Mouse (Mus musculus) CH12.LX (cell line): ENCODE data around the gene Dicer1.

Experiments
- CTCF ChIP-seq, 2 experiments: IDR thresholded peaks in 1 of 2; conservative IDR thresholded peaks in 1 of 2; 2 replicates each; pipeline ENCODE4 v1.5.1; 2011 to 2012; ENCODE audit warnings: low read depth in 2 of 2, low read length in 2 of 2, improper control_type of control experiment in 1 of 2, inconsistent platforms in 1 of 2, mild to moderate bottlenecking in 1 of 2, moderate library complexity in 1 of 2
- E2F4 ChIP-seq: IDR thresholded peaks from 2 replicates; pipeline ENCODE4 v1.6.1; 2011; ENCODE audit warnings: low read depth, low read length, improper control_type of control experiment; ENCODE audit not compliant: insufficient replicate concordance
- EP300 ChIP-seq: IDR thresholded peaks from 2 replicates; pipeline ENCODE4 v1.6.1; 2011; ENCODE audit warnings: low read length, improper control_type of control experiment
- GABPA ChIP-seq: IDR thresholded peaks from 2 replicates; pipeline ENCODE4 v1.6.1; 2012; ENCODE audit warnings: low read depth, low read length, improper control_type of control experiment, inconsistent platforms; ENCODE audit not compliant: insufficient replicate concordance
- HCFC1 ChIP-seq: IDR thresholded peaks from 2 replicates; pipeline ENCODE4 v1.6.1; 2012; ENCODE audit warnings: low read depth, mild to moderate bottlenecking, inconsistent platforms, low read length, improper control_type of control experiment
- KAT2A ChIP-seq: IDR thresholded peaks from 2 replicates; pipeline ENCODE4 v1.6.1; 2012; ENCODE audit warnings: low read length, improper control_type of control experiment, inconsistent platforms; ENCODE audit not compliant: insufficient replicate concordance
- MAX ChIP-seq: IDR thresholded peaks from 2 replicates; pipeline ENCODE4 v1.6.1; 2011; ENCODE audit warnings: low read length, improper control_type of control experiment
- MEF2A ChIP-seq: IDR thresholded peaks from 2 replicates; pipeline ENCODE4 v1.6.1; 2014; ENCODE audit warnings: low read depth, mild to moderate bottlenecking, inconsistent platforms, low read length, improper control_type of control experiment, borderline replicate concordance
- MYC ChIP-seq: IDR thresholded peaks from 2 replicates; pipeline ENCODE4 v1.6.1; 2011; ENCODE audit warnings: low read depth, mild to moderate bottlenecking, improper control_type of control experiment, low read length
- NRF1 ChIP-seq: IDR thresholded peaks from 2 replicates; pipeline ENCODE4 v1.6.1; 2014; ENCODE audit warnings: low read depth, mild to moderate bottlenecking, inconsistent platforms, low read length, improper control_type of control experiment, moderate library complexity
- POLR2A ChIP-seq: IDR thresholded peaks from 2 replicates; pipeline ENCODE4 v1.6.1; 2011; ENCODE audit warnings: low read depth, mild to moderate bottlenecking, improper control_type of control experiment, low read length
- RAD21 ChIP-seq: IDR thresholded peaks from 2 replicates; pipeline ENCODE4 v1.6.1; 2011; ENCODE audit warnings: low read depth, mild to moderate bottlenecking, low read length, improper control_type of control experiment, moderate library complexity
- TBP ChIP-seq: conservative IDR thresholded peaks from 2 replicates; pipeline ENCODE4 v1.6.1; 2011; ENCODE audit warnings: low read depth, low read length, improper control_type of control experiment

- TF ChIP-seq EP300 (no peak), CTCF (conservative IDR thresholded peaks at IDR 0.05 in 1 of 2, IDR thresholded peaks at IDR 0.05 in 1 of 2; ENCODE audit: low read depth in 2 of 2, low read length in 2 of 2) (no peak), GABPA (no peak), KAT2A (no peak), E2F4 (no peak), HCFC1 (no peak), MEF2A (no peak), RAD21 (no peak), POLR2A (no peak), NRF1 (no peak), MYC (no peak), TBP (no peak), MAX (no peak)
Observed at GRCm38 (mm10) chr12:104747252-104747651, 4.5 kb downstream of the Dicer1 start.
